11 mouse cellular contexts compared by ENCODE assay signal in genomic region chr13:83066115-83066753, GRCm38 (mm10).
DNase-seq lines count a peak whose midpoint lies in the region; ATAC-seq lines count a peak whose summit lies in the region.
"Had no signal": no experiment of that assay in that cellular context is flagged by ENCODE, and none has a peak within 500 bp of the region (broad histone marks: within the 10 kb centered on the region; RNA-seq: fewer than 3 reads in every experiment).

No protein-coding gene starts in this region.

- no peak overlapping the region for H3K4me2 ChIP-seq in heart, embryonic 12.5 days
- H3K4me2 ChIP-seq in liver, embryonic 16.5 days (ENCODE audit: low read depth, low read length), result no peak overlapping the region
- no peak overlapping the region for H3K4me2 ChIP-seq in midbrain, embryonic 16.5 days (ENCODE audit: low read length)
- H3K4me2 ChIP-seq: kidney, embryonic 15.5 days; liver, embryonic 15.5 days had no signal

- H3K27me3 ChIP-seq in heart, embryonic 12.5 days (replicated peaks), result no peaks in the 10 kb centered on the region
- H3K27me3 ChIP-seq in liver, embryonic 16.5 days (ENCODE audit: control insufficient read depth, insufficient read depth, low read depth, low read length), result no peaks in the 10 kb centered on the region
- no peaks in the 10 kb centered on the region for H3K27me3 ChIP-seq in splenic B cell, adult 2 months (ENCODE audit: control insufficient read depth, insufficient read depth, low read length, poor library complexity, severe bottlenecking)
- H3K27me3 ChIP-seq in midbrain, embryonic 10.5 days (ENCODE audit: low read depth, poor library complexity, severe bottlenecking), result no peaks in the 10 kb centered on the region
- no peaks in the 10 kb centered on the region for H3K27me3 ChIP-seq in midbrain, embryonic 16.5 days (ENCODE audit: control insufficient read depth, insufficient read depth, low read depth, low read length)
- H3K27me3 ChIP-seq: kidney, embryonic 15.5 days; liver, embryonic 15.5 days had no signal

- H3K27ac ChIP-seq in heart, embryonic 12.5 days (ENCODE audit: poor library complexity, severe bottlenecking), result no peak overlapping the region
- no peak overlapping the region for H3K27ac ChIP-seq in liver, embryonic 16.5 days (ENCODE audit: low read length)
- no peak overlapping the region for H3K27ac ChIP-seq in midbrain, embryonic 10.5 days (replicated peaks)
- no peak overlapping the region for H3K27ac ChIP-seq in midbrain, embryonic 16.5 days (ENCODE audit: low read length)
- H3K27ac ChIP-seq: kidney, embryonic 15.5 days; liver, embryonic 15.5 days had no signal

- no peak overlapping the region for H3K9ac ChIP-seq in heart, embryonic 12.5 days
- no peak overlapping the region for H3K9ac ChIP-seq in liver, embryonic 16.5 days (ENCODE audit: low read depth, low read length)
- H3K9ac ChIP-seq in midbrain, embryonic 16.5 days (ENCODE audit: low read depth, low read length), result no peak overlapping the region
- H3K9ac ChIP-seq: kidney, embryonic 15.5 days; liver, embryonic 15.5 days had no signal

- whole genome bisulfite sequencing in heart, embryonic 12.5 days, result 75% methylated on average over 8 of the region's 8 CpGs
- 20% methylated on average over 8 of the region's 8 CpGs for WGBS in liver, embryonic 16.5 days (ENCODE audit: insufficient replicate concordance)
- 82% methylated on average over 8 of the region's 8 CpGs for WGBS in midbrain, embryonic 10.5 days
- WGBS in midbrain, embryonic 16.5 days, result 69% methylated on average over 8 of the region's 8 CpGs

- H3K4me3 ChIP-seq in heart, embryonic 12.5 days, result no peak overlapping the region
- no peak overlapping the region for H3K4me3 ChIP-seq in liver, embryonic 16.5 days (ENCODE audit: low read depth, low read length)
- H3K4me3 ChIP-seq in midbrain, embryonic 10.5 days, result no peak overlapping the region
- no peak overlapping the region for H3K4me3 ChIP-seq in midbrain, embryonic 16.5 days (ENCODE audit: low read depth, low read length)
- H3K4me3 ChIP-seq: kidney, embryonic 15.5 days; liver, embryonic 15.5 days had no signal

- ATAC-seq in heart, embryonic 12.5 days (ENCODE audit: insufficient number of reproducible peaks, low FRiP score), result no peak
- peak; percentile 27; the same call in 1 of the 2 replicates for ATAC-seq in liver, embryonic 16.5 days (ENCODE audit: low read depth)
- no peak for ATAC-seq in midbrain, embryonic 16.5 days

- no peaks in the 10 kb centered on the region for H3K36me3 ChIP-seq in heart, embryonic 12.5 days
- H3K36me3 ChIP-seq in liver, embryonic 16.5 days (ENCODE audit: control insufficient read depth, insufficient read depth), result no peaks in the 10 kb centered on the region
- no peaks in the 10 kb centered on the region for H3K36me3 ChIP-seq in splenic B cell, adult 2 months (ENCODE audit: control insufficient read depth, insufficient read depth, low read length, poor library complexity, severe bottlenecking)
- H3K36me3 ChIP-seq in midbrain, embryonic 10.5 days, result no peaks in the 10 kb centered on the region
- no peaks in the 10 kb centered on the region for H3K36me3 ChIP-seq in midbrain, embryonic 16.5 days (ENCODE audit: control insufficient read depth, insufficient read depth, low read length)
- H3K36me3 ChIP-seq: kidney, embryonic 15.5 days; liver, embryonic 15.5 days had no signal

- no peaks in the 10 kb centered on the region for H3K4me1 ChIP-seq in heart, embryonic 12.5 days (replicated peaks)
- no peaks in the 10 kb centered on the region for H3K4me1 ChIP-seq in liver, embryonic 16.5 days (ENCODE audit: control insufficient read depth, low read depth, low read length)
- H3K4me1 ChIP-seq in midbrain, embryonic 10.5 days, result no peaks in the 10 kb centered on the region
- no peaks in the 10 kb centered on the region for H3K4me1 ChIP-seq in midbrain, embryonic 16.5 days (ENCODE audit: control insufficient read depth, insufficient read depth, low read length)
- H3K4me1 ChIP-seq: kidney, embryonic 15.5 days; liver, embryonic 15.5 days had no signal

- H3K9me3 ChIP-seq in heart, embryonic 12.5 days (replicated peaks), result no peaks in the 10 kb centered on the region
- no peaks in the 10 kb centered on the region for H3K9me3 ChIP-seq in liver, embryonic 16.5 days (replicated peaks; ENCODE audit: control insufficient read depth, low read length)
- H3K9me3 ChIP-seq in midbrain, embryonic 10.5 days (replicated peaks), result no peaks in the 10 kb centered on the region
- H3K9me3 ChIP-seq in midbrain, embryonic 16.5 days (replicated peaks; ENCODE audit: control insufficient read depth, low read length, poor library complexity, severe bottlenecking), result no peaks in the 10 kb centered on the region
- H3K9me3 ChIP-seq: kidney, embryonic 15.5 days; liver, embryonic 15.5 days had no signal

- peak; percentile 11 to 14 for DNase-seq in heart, adult 9 months (ENCODE audit: low spot score in 2 of 2)
- DNase-seq in lung, postnatal 10 days, result peak; percentile 12
- no peak for DNase-seq in lung, adult 18-20 months
- peak; percentile 95 for DNase-seq in splenic B cell, adult 2 months (ENCODE audit: low read depth, low spot score)
- DNase-seq in midbrain, embryonic 10.5 days (ENCODE audit: low spot score), result no peak
- DNase-seq: cerebellum, postnatal 36 days had no signal

Comparison
In these comparisons a context has a peak if more than half of its experiments do, and no peak if none do; other contexts are left out.
1. DNase-seq: peak in heart, adult 9 months (2 of 2), lung, postnatal 10 days (single experiment) and splenic B cell, adult 2 months (single experiment); none in lung, adult 18-20 months (0 of 2) and midbrain, embryonic 10.5 days (single experiment).